Mouse (Mus musculus): ENCODE results near the gene Arhgap27.
"Not testable (repeated sequence)": the region's sequence is repeated elsewhere in the genome, so short reads cannot be mapped to it uniquely, and the experiment has no call there.

Arhgap27 gene

DNA sequence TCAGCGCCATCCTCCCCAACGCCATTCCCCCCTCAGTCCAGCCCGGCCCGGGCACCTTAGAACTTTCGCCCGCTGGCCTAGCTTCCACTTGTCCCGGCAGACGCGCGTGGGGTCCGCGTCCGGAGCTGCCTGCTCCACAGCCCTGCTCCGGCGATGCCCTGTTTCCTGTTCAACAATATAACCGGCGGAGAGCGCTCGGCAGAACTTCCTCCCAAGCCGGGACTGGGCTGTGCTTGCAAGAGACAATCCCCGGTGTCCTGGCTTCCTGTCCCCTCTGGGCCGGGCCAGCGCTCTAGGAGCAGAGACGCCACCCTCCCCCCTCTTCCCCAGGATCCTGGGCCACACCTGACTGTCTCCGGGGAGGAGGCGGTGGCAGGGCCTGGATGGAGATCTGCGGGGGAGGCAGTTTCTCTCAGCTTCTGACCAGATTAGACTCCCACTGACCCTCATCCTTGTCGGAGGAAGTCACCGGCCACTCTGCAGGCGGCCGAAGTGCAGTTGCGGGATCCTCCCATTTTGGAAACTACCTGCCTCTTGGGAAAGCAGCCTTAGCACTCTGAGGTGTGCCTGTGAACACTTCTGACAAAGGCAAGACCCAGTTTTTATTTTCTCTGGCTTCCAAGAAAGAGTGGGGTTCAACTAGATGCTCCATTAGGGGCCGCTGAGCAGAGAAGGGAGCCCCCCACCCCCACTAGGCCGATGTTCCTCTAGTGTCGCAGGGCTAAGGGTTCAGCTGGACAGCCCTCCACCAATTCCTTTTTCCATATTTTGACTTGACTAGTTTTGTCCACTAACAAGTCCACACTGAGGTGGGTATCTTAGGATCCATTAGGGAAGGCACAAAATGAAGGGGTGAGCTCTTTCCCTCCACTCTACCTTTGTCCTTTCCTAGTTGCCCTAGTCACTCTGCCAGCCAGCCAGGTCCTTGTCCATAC lies at the start of gene Arhgap27:
Gene Arhgap27, minus strand, starts transcription at position 479 of the 935 bp plus-strand sequence.
- DNase-seq (ENCODE audit: low spot score) = no peak

DNA sequence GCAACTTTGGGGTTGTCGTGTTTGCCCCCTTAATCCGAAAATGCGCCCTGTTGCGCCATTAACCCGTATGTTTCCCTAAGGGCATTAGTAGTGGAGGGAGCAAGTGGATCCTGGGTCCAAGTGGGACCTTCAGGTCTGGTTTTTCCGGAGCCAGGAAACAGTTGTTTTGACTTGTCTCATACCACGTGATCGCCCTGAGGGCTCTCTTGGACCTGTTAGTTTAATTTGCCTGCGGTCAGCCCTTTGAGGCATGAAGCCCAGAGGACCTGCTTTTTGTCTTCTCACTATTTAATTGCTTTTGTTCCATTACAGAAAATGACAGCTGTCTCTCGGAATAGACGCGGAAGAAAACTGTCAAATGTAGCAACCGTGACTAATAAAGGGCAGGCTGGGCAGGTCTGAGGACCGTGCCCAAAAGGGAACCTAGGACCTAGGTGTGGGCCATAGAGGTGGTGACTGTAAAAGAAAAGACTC lies 49.5 kb upstream of the Arhgap27 start:
- DNase-seq (ENCODE audit: low spot score) = no peak

DNA sequence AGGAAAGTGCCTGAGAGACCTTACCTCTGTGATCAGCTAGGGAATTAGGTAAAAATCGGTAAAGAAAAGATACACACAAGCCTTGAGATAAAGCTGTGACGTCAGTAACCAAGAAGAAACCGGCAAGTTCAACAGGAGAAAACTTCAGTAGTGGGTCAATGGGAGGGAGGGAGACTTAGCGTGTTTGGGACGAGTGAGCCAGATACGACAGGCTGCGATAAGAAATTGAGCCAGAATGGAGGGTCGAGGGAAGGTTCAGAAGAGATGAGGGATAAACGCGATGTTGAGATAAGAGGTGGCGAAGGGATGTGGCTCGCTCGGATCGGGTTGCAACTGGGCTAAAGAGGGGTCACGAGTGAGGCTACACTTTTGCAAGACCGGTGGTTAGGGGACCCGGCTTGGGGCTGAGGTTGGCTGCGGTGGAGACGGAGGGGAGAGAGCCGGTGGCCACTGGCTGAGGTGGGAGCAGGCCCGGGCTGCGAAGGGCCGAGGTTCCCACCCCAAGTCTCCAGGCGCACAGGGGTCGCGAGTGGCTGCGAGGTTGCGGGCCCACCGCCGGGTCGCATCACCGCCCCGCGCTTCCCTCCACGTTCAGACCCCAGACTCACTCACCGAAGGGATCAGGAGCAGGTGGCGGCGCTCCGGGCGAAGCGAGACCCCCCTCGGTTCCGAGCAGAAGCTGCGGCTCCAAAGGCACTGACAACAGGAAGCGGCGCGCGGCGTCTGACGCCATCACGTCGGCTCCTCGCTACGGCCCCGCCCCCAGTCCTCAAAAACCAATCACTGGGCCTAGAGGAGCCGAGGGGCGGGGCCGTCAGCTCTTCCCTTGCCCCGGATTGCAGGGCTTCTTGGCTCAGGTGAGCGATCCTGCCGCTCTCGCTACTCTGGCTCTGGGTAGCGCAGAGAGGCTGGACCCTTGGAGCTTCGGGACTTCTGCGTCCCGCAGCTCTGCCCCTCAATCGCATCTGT lies 48.8 kb upstream of the Arhgap27 start, which contains the start of gene Plekhm1:
Gene Plekhm1, minus strand, starts transcription at position 707 of the 969 bp plus-strand sequence.
- DNase-seq (ENCODE audit: low spot score) = peak; percentile 92

DNA sequence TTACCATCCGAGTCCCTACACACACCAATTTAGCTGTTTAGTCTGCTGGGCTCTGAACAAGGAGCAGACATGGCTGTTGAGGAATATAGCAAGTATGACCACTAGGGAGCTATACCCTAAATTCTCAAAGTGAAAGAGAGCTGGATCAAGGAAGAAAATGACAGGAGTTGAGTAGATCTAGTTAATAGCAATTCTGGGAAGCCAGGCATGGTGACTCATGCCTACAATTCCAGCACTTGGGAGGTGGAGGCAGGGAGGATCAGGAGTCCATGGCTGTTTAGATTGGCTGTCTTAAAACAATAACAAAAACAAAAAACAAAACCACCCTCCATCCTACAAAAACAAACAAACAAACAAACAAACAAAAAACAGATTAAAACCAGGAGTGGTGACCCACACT lies 47.8 kb upstream of the Arhgap27 start:
- no peak for DNase-seq (ENCODE audit: low spot score)

DNA sequence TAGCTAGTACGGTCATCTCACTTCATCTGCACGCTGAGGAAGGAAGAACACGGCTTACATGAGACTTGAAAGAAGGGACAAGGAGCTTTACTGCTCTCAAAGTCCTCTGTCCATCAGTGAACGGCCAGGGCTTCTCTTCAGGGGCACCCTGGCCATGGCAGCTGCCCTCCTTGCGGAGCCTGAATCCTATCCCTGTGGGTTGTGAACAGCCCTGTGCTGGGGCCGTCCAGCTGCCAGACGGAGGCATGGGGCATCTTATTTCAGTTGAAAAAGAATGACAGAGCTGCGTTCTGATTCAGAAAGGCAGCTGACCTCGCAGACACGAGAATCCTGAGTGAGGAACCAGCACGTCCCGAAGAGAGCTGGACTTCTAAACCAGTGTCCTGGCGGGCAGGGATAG lies 45.4 kb upstream of the Arhgap27 start:
- no peak for DNase-seq (ENCODE audit: low spot score)

DNA sequence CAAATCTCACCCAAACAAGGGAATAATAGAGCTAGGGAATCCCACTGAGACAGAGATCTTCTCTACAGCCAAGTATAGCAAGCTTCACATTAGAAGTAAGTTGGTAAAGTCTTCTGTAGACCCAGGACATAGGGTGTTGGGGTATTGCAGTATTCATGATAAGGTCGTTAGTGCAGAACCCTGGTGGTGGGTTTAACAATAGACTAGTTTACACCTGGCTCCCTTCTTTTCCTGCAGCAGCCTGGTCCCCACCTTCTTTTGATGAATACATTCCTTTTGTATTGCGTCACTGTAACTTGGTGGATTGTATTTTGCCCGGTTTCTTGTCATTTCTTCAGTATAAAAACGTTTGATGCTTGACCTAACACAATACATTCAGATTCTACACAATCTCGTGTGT lies 43.6 kb upstream of the Arhgap27 start:
- not testable (repeated sequence) for DNase-seq (ENCODE audit: low spot score)

DNA sequence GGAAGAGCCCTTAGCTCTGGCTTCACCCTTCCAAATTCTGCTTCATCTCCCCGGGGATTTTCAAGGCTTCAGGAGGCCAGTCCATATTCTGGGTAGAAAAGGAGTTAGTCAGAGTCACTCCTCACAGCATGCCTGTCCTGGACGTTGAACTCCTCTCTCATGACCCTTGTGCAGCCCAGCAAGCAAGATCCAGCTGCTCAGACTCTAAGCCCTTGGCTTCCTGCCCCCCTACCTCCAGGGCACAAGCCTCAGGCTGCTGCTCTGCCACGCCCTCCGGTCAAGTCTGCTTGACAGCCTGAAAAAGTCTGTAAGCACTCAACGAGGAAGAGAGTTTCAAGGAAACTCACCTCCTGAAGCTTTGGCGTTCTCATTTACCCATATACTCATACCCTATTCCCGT lies 43.1 kb upstream of the Arhgap27 start:
- no peak for DNase-seq (ENCODE audit: low spot score)

DNA sequence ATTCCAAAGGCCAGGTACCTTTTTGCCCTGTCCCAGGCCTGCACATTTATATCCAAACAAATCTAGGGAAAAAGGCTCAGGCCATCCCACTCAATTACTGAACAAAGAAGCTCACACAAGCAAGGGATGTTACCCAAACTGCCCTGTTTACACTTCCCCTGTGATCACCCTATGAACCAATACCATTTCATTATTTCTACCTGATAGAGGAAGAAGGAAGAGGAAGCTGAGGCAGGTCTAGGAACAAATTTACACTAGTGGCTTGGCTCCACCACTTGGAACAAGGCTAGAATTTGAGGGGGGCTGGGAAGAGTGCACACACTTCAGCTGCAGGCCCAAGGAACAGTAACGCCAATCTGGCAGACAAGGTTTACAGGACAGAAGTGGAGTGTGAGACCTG lies 42.3 kb upstream of the Arhgap27 start:
- no peak for DNase-seq (ENCODE audit: low spot score)

DNA sequence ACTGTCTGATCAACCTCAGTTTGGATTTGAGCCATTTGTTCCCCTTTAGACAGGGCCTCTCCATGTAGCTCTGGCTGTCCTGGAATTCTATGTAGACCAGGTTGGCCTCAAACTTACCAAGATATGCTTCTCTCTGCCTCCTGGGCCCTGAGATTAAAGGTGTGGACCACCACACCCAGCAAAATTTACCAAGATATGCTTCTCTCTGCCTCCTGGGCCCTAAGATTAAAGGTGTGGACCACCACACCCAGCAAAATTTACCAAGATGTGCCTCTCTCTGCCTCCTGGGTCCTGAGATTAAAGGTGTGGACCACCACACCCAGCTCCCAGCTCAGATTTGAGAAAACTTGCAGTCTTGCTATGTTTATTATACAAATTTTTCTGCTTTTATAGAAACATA lies 41.1 kb upstream of the Arhgap27 start:
- DNase-seq (ENCODE audit: low spot score) = no peak

DNA sequence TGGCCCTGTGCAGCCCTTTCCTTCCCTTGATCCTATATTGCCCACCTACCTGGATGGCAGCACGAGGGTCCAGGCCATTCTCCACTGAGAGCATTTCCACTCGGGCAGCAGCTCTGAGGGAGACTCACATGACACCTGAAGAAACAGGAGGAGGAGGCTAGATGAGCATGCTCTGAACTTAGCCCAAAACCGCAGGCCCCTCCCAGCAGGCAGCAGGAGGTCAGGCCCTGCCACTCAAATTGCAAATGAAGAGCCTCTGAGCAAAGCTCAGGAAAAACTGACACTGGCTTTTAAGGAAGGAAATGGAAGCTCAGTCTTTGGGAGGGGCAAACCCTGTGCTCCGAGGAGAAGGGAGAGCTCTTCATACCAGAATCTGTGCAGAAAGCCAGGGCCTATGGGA lies 40.3 kb upstream of the Arhgap27 start:
- DNase-seq (ENCODE audit: low spot score) = no peak

DNA sequence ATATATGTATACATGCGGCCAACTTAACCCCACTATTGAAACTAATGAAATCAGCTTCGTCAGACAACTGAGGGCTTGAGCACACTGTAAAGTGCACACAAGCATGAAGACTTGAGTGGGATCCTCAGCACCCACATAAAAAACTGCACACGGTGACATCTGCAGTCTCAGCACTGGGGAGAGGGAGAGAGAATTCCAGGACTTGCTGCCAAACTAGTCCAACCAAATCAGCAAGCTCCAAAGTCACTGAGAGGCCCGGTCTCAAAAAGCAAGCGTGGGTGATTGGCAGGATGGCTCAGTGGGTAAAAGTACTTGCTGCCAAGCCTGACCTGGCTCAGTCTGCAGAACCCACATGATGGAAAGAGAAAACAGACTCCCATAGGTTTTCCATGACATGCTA lies 39.2 kb upstream of the Arhgap27 start:
- DNase-seq (ENCODE audit: low spot score) = no peak

DNA sequence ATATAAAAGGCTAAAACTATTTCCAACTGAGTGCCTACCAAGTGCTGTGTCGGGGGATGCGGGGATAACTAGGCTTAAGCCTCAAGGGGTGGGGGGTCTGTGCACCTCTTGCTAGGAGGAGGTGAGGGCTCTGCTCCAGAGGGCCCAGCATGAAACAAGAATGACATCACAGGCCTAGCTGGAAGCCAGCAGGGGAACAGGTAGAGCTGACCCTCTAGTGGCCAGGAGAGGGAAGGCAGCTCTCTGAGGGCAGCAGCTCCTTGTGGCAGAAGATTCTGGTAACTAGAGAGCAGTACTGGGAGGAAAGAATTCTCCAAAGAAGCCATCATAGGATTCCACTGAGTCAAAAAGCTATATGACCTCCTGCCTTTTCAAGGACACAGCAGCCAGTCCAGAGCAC lies 38.7 kb upstream of the Arhgap27 start:
- DNase-seq (ENCODE audit: low spot score) = peak; percentile 42

DNA sequence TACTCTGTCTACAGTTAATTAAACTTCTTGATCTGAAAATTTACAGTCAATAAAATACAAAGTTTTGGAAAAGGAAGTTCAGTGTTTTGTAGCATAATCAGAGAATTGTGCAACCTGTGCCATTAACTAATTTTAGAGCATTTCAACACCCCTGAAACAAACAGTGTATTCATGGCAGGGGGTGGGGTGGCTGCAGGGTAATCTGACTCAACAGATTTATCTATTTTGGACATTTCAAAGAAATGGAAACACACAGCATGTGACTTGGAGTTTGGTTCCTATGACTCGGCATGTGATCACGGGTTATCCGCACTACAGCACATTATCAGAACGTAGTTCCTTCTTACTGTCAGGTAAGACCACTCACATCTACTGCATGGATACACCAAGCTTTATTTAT lies 36.5 kb upstream of the Arhgap27 start:
- DNase-seq (ENCODE audit: low spot score) = no peak

DNA sequence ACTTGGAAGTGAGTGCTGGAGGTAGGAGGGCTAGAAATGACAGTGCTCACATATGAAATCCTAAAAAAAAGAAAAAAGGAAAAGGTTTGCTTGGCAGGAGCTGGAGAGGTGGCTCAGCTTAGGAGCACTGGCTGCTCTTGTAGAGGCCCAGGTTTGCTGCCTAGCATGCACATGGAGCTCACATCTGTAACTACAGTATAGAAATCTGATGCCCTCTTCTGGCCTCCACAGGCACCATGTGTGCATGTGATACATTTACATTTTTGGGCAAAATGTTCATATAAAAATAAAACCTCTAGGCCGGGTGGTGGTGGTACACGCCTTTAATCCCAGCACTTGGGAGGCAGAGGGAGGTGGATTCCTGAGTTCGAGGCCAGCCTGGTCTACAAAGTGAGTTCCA lies 35.6 kb upstream of the Arhgap27 start:
- DNase-seq (ENCODE audit: low spot score) = no peak

DNA sequence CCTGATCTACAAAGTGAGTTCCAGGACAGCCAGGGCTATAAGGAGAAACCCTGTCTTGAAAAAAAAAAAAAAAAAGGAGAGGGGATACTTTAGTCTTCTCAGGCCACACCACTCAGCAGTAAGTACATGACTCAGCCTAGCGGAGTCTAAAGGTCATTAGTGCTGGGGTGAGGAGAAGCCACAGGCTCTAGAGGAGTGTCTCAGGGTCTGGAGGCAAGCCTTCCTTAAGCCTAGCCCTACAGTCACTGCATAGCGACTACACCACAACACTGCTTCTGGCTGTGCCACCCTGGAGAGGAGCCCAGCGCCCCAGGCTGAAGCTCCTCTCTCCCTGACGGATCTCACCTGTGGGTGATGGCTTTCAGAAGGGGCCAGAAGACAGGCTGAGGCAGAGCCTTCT lies 33.2 kb upstream of the Arhgap27 start:
- no peak for DNase-seq (ENCODE audit: low spot score)

DNA sequence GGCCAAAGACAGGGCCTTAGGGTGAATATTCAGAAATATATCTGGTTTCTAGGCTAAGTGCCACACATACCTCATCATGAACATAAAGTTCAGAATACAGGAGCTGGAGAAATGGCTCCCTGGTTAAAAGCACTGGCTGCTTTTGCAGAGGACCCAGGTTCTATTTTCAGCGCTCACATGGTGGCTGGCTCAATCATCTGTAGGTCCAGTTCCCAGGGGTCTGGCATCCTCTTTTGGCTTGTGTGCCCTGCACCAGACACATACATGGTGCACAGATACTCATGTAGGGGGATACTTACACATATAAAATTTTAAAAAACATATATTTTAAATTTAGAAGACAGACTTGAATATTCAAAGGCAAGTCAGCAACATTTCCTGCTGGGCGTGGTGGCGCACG lies 32.7 kb upstream of the Arhgap27 start:
- DNase-seq (ENCODE audit: low spot score) = no peak

DNA sequence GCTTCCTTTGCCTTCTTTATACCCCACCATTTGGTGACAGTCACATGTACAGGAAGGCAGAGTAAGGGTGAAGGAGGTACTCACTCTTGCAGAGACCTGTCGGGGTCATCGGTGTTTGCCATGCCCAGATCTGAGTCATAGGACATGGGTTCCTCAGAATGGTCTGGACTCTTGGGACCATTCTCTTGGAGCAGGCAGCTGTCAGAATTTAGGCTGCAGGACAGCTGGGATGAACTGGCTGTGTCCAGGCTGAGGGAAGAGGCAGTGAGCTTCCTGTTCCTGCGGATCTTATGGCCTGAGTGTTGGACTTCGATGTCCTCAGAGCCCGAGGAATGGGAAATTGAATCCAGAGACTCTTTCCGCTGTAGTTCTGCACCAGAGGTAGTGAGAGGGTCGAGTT lies 31.1 kb upstream of the Arhgap27 start:
- DNase-seq (ENCODE audit: low spot score) = no peak

DNA sequence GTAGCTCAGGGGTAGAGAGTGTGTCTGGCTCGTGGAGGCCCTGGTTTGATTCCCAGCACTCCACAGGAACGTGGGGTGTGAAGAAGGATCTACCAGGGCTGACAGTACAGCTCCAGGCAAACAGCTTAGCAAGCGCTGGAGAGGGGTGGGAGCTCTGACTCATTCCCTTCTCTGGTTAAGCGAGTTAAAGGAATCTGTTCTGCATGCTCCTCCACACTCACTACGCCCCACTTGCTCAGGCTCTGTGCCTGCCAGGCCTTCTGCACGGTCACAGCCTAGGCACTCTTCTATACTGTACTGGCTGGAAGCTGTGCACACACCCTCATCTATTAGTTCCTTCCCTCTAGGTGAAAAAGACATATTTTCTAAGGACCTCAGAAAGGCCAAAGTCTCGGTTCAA lies 30.5 kb upstream of the Arhgap27 start:
- DNase-seq (ENCODE audit: low spot score) = no peak

DNA sequence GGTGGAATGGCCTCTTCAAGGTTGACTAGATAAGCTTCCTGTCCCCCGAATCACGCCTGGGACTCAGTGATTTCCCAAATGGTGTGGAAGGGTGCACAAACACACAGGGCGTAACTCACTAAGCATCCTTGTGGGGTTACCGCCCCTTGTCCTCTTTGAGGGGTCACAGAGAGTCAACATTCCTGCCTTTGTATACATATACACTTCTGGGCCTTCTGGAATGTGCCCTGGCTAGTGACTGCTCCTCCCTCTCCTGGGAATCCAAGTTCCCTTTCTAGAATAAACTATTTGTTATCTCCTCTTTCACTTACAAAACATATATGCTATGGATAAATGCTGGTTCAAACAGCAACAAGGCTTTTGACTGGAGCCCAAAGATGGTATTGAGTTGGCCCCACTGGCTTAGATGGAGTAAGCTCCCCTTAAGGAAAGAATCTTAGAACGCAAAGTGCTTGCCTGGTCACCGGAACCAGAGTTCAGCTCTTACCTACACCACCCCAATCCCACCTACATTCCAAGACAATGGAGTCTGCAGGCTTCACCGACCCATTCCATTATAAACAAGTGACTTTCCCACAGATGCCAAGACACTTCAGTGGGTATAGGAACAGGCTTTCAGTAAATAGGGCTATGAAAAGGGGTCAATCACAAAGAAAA lies 24.5 kb upstream of the Arhgap27 start:
- no peak for DNase-seq (ENCODE audit: low spot score)

DNA sequence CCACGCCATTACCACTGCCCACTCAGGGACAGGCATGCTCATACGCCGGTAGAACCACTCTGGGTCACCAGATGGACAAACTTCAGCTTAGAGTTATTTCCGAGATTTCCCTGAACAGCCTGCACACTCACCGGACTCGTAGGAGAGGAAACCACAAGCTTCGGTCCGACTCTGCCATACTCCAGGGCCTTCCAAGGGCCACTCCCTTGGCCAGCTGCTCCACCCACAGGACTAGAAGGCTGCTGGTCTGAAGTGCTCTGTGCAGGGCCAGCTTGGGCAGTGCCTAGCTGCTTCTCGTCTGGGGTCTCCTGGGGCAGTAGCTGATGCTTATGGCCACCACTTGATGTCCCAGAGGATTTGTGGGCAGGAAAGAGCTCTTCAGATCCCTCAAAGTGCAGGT lies 23.3 kb upstream of the Arhgap27 start:
- DNase-seq (ENCODE audit: low spot score) = no peak

DNA sequence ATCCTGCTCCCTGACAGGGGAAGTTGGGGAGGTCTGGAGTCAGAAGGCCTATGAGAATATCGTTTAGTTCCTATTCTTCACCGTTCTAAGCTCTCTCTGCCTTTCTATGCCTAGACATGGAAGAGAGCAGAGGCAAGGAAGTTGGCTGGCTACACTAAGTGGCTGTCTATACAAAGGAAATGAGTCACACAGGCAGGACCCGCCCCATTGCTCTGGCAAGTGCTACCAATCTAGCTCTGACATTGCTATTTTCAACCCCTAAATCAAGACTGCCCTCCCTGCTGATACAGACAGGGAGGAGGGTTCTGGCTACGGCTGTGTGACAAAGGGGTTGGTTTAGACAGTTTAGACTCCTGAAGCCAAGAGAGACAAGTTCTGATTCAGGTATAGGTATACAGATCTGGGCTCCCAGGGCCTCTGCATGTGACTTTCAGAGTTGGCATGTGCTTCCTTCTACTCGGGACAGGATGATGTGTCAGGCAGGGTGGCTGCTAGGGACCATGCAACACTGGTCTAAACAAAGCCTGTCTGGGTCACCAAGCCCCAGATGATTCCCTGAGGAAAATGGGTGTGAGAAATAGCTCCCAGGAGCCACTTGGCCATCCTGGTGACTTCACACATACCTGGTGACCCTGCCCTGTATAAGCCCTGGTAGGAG lies 18.6 kb upstream of the Arhgap27 start:
- DNase-seq (ENCODE audit: low spot score) = peak; percentile 50

DNA sequence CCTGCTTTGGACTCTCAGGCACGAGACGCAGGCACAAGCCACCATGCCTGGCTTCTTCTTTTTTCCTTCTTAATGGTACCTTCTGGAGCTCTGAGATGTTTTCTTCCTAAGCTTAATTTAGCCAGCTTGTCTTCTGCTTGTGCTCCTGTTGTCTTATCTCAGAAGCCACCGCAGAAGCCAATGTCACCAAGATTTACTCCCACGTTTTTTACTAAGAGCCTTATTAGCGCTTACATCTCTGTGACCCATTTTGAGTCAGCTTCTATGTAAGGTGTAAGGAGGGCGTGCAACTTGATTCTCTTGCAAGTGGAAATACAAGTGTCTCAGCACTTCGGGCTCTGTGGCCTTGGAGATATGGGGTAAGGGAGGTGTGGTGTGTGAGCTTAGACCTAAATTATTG lies 18.0 kb upstream of the Arhgap27 start:
- DNase-seq (ENCODE audit: low spot score) = no peak

Data from urinary bladder, postnatal 25 days (tissue).